Mouse (Mus musculus): ENCODE data around the gene Mmd. TPM values are rescaled to one million over a fixed set of nuclear protein-coding genes. Genes with fewer than 3 reads are reported as not detected.

Gene Mmd
- 10 to 100 TPM; 43.2 to 63.5 TPM for total RNA-seq (2021)

GRCm38 (mm10) chr11:90249025-90249650 lies at the start of gene Mmd:
Gene Mmd (plus strand): TSS chr11:90249456.
- intact Hi-C loops (cut with DNase I): loop anchor here (1.0 kb wide), 1 partner anchor 65 kb away; no protein-coding TSS in a partner anchor

GRCm38 (mm10) chr11:90200826-90201225 lies 48.4 kb upstream of the Mmd start:
- DNase-seq: no peak
- intact Hi-C loops (cut with DNase I): no loop called here

More at GRCm38 (mm10) chr11:90249025-90249650, at the start of gene Mmd:
- peak; percentile 98 to 99 for DNase-seq

- intact Hi-C loops (cut with DNase I): no loop called here
- no peak for DNase-seq
Observed at GRCm38 (mm10) chr11:90214246-90214645, 35.0 kb upstream of the Mmd start.

GRCm38 (mm10) chr11:90220022-90220645 lies 29.1 kb upstream of the Mmd start:
- intact Hi-C loops (cut with DNase I): no loop called here
- no peak for DNase-seq

GRCm38 (mm10) chr11:90220750-90221149 lies 28.5 kb upstream of the Mmd start:
- intact Hi-C loops (cut with DNase I): no loop called here
- no peak for DNase-seq

GRCm38 (mm10) chr11:90224914-90225470 lies 24.3 kb upstream of the Mmd start:
- peak; percentile 36 to 38 for DNase-seq
- intact Hi-C loops (cut with DNase I): no loop called here

GRCm38 (mm10) chr11:90227000-90227922 lies 22.0 kb upstream of the Mmd start:
- intact Hi-C loops (cut with DNase I): no loop called here
- DNase-seq: no peak

- intact Hi-C loops (cut with DNase I): no loop called here
- no peak for DNase-seq
Observed at GRCm38 (mm10) chr11:90228251-90228949, 20.9 kb upstream of the Mmd start.

- intact Hi-C loops (cut with DNase I): loop anchor here (5.0 kb wide), 1 partner anchor 42 kb away; the partner anchor contains the start of gene Gm45716
- DNase-seq: no peak
Observed at GRCm38 (mm10) chr11:90229800-90230199, 19.5 kb upstream of the Mmd start.

GRCm38 (mm10) chr11:90230671-90231070 lies 18.6 kb upstream of the Mmd start:
- no peak for DNase-seq
- intact Hi-C loops (cut with DNase I): loop anchor here (5.0 kb wide), 1 partner anchor 43 kb away; the partner anchor contains the start of gene Gm45716

GRCm38 (mm10) chr11:90231631-90232030 lies 17.6 kb upstream of the Mmd start:
- intact Hi-C loops (cut with DNase I): loop anchor here (2.0 to 5.0 kb wide), 2 partner anchors 15 to 44 kb away; partner anchors contain the start of gene Gm45716
- DNase-seq: no peak

- intact Hi-C loops (cut with DNase I): loop anchor here (2.0 to 5.0 kb wide), 2 partner anchors 14 to 45 kb away; partner anchors contain the start of gene Gm45716
- DNase-seq: no peak
Observed at GRCm38 (mm10) chr11:90232685-90233084, 16.6 kb upstream of the Mmd start.

- intact Hi-C loops (cut with DNase I): no loop called here
- DNase-seq: no peak
Observed at GRCm38 (mm10) chr11:90235221-90235620, 14.0 kb upstream of the Mmd start.

GRCm38 (mm10) chr11:90237616-90238015 lies 11.6 kb upstream of the Mmd start:
- intact Hi-C loops (cut with DNase I): no loop called here
- DNase-seq: no peak

GRCm38 (mm10) chr11:90238657-90239056 lies 10.6 kb upstream of the Mmd start:
- intact Hi-C loops (cut with DNase I): no loop called here
- DNase-seq: no peak

- intact Hi-C loops (cut with DNase I): no loop called here
- DNase-seq: no peak
Observed at GRCm38 (mm10) chr11:90240652-90241330, 8.5 kb upstream of the Mmd start.

GRCm38 (mm10) chr11:90241874-90242273 lies 7.4 kb upstream of the Mmd start:
- intact Hi-C loops (cut with DNase I): no loop called here
- DNase-seq: no peak

- intact Hi-C loops (cut with DNase I): no loop called here
- DNase-seq: no peak
Observed at GRCm38 (mm10) chr11:90243300-90243699, 6.0 kb upstream of the Mmd start.

- DNase-seq: no peak
- intact Hi-C loops (cut with DNase I): loop anchor here (2.0 kb wide), 1 partner anchor 13 kb away; no protein-coding TSS in a partner anchor
Observed at GRCm38 (mm10) chr11:90245630-90246029, 3.6 kb upstream of the Mmd start.

Measured in heart, postnatal 10 days (tissue).